Mouse (Mus musculus): ENCODE results near the gene Frmd4b.

DNA sequence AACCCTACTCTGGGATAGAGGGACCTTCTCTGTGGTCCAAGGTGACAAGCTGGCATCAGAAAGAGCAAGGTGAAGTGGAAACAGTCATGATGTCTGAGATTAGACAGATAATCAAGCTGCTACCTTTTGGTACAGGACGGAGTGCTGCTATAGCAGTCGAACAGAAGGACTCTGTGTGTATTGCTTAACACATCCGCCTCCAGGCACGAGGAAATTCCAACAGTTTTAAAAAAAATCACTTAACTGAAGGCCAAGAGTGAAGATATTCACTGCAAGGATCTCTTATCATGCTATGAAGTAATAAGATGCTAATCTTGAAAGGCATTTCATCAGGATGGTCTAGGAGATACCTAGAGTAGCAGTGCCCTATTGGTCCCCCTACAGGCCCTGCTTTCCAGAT is 298.3 kb downstream of the Frmd4b start:
- TF ChIP-seq CTCF (IDR thresholded peaks at IDR 0.05; ENCODE audit: borderline replicate concordance, control insufficient read depth, extremely low read depth, insufficient read depth, low read length, poor library complexity) = no peak
- no peak for TF ChIP-seq POLR2A (IDR thresholded peaks at IDR 0.05; ENCODE audit: control insufficient read depth, extremely low read depth, insufficient read depth, low read length, poor library complexity)

All from thymus, adult 2 months (tissue).